Mouse (Mus musculus) CH12.LX (cell line): ENCODE data around the gene Nr2f2. TPM values are rescaled to one million over a fixed set of nuclear protein-coding genes. Genes with fewer than 3 reads are reported as not detected.

ENCODE experiments used
- DNase-seq: peaks from one replicate; pipeline ENCODE4 v3.0.0-alpha.2; 2013; ENCODE audit errors: extremely low read depth
- H3K27ac ChIP-seq: 2 replicates; pipeline ENCODE4 v1.5.1; 2012; ENCODE audit warnings: low read depth, mild to moderate bottlenecking, control low read depth, moderate library complexity; ENCODE audit not compliant: insufficient read depth
- H3K27me3 ChIP-seq: replicated peaks from 2 replicates; pipeline ENCODE3; 2012; ENCODE audit warnings: inconsistent platforms
- H3K36me3 ChIP-seq, 2 experiments: replicated peaks in 1 of 2; 2 replicates each; pipeline versions ENCODE3 to v1.6.1; 2012; ENCODE audit warnings: inconsistent platforms in 1 of 2, low read length in 1 of 2, mild to moderate bottlenecking in 1 of 2, mixed read lengths in 1 of 2, moderate library complexity in 1 of 2; ENCODE audit not compliant: control insufficient read depth in 1 of 2, insufficient read depth in 1 of 2
- H3K4me1 ChIP-seq, 2 experiments: 2 replicates each; pipeline ENCODE4 v1.6.1; 2012; ENCODE audit warnings: inconsistent platforms in 1 of 2, moderate library complexity in 1 of 2; ENCODE audit not compliant: insufficient read depth in 2 of 2, control insufficient read depth in 1 of 2
- H3K4me2 ChIP-seq: 2 replicates; pipeline ENCODE4 v1.6.1; 2012; ENCODE audit warnings: low read depth, mild to moderate bottlenecking, control low read depth; ENCODE audit not compliant: poor library complexity, insufficient read depth, severe bottlenecking
- H3K4me3 ChIP-seq, 3 experiments: fragments of 150-350 bp in 1 of 3; sonication (generic) in 1 of 3; replicated peaks in 1 of 3; 2 replicates each; pipeline versions ENCODE3 to v1.5.1; 2011 to 2012; ENCODE audit warnings: low read depth in 2 of 3, low read length in 2 of 3, mild to moderate bottlenecking in 2 of 3, moderate library complexity in 2 of 3, control low read depth in 1 of 3, improper control_type of control experiment in 1 of 3, inconsistent platforms in 1 of 3, mixed read lengths in 1 of 3; ENCODE audit not compliant: poor library complexity in 1 of 3
- H3K79me2 ChIP-seq: replicated peaks from 2 replicates; pipeline ENCODE4 v1.6.1; 2012; ENCODE audit warnings: mild to moderate bottlenecking, moderate library complexity; ENCODE audit not compliant: control insufficient read depth, poor library complexity, insufficient read depth, severe bottlenecking; ENCODE audit errors: extremely low read depth
- H3K9ac ChIP-seq: 2 replicates; pipeline ENCODE4 v1.6.1; 2012; ENCODE audit warnings: low read depth, mild to moderate bottlenecking, control low read depth, moderate library complexity; ENCODE audit not compliant: insufficient read depth
- H3K9me3 ChIP-seq: replicated peaks from 2 replicates; pipeline ENCODE3; 2012; ENCODE audit warnings: low read length, inconsistent platforms, mixed read lengths
- BHLHE40 ChIP-seq: IDR thresholded peaks from 2 replicates; pipeline ENCODE4 v1.6.1; 2011; ENCODE audit warnings: mild to moderate bottlenecking, low read depth, low read length, improper control_type of control experiment
- CHD1 ChIP-seq: IDR thresholded peaks from 2 replicates; pipeline ENCODE4 v1.6.1; 2012; ENCODE audit warnings: low read depth, low read length, improper control_type of control experiment, inconsistent platforms
- CHD2 ChIP-seq: IDR thresholded peaks from 2 replicates; pipeline ENCODE4 v1.6.1; 2011; ENCODE audit warnings: low read length, improper control_type of control experiment
- E2F4 ChIP-seq: IDR thresholded peaks from 2 replicates; pipeline ENCODE4 v1.6.1; 2011; ENCODE audit warnings: low read depth, low read length, improper control_type of control experiment; ENCODE audit not compliant: insufficient replicate concordance
- EP300 ChIP-seq: IDR thresholded peaks from 2 replicates; pipeline ENCODE4 v1.6.1; 2011; ENCODE audit warnings: low read length, improper control_type of control experiment
- ETS1 ChIP-seq: conservative IDR thresholded peaks from 2 replicates; pipeline ENCODE4 v1.6.1; 2012; ENCODE audit warnings: low read depth, mild to moderate bottlenecking, inconsistent platforms, low read length, improper control_type of control experiment, moderate library complexity
- JUN ChIP-seq: IDR thresholded peaks from 2 replicates; pipeline ENCODE4 v1.6.1; 2011; ENCODE audit warnings: low read depth, mild to moderate bottlenecking, low read length, improper control_type of control experiment, moderate library complexity; ENCODE audit not compliant: insufficient read depth
- JUND ChIP-seq: conservative IDR thresholded peaks from 2 replicates; pipeline ENCODE4 v1.6.1; 2011; ENCODE audit warnings: low read depth, low read length, improper control_type of control experiment
- KAT2A ChIP-seq: IDR thresholded peaks from 2 replicates; pipeline ENCODE4 v1.6.1; 2012; ENCODE audit warnings: low read length, improper control_type of control experiment, inconsistent platforms; ENCODE audit not compliant: insufficient replicate concordance
- MYC ChIP-seq: IDR thresholded peaks from 2 replicates; pipeline ENCODE4 v1.6.1; 2011; ENCODE audit warnings: low read depth, mild to moderate bottlenecking, improper control_type of control experiment, low read length
- NELFE ChIP-seq: IDR thresholded peaks from 2 replicates; pipeline ENCODE4 v1.6.1; 2011; ENCODE audit warnings: low read depth, low read length, improper control_type of control experiment
- NRF1 ChIP-seq: IDR thresholded peaks from 2 replicates; pipeline ENCODE4 v1.6.1; 2014; ENCODE audit warnings: low read depth, mild to moderate bottlenecking, inconsistent platforms, low read length, improper control_type of control experiment, moderate library complexity
- PAX5 ChIP-seq: IDR thresholded peaks from 2 replicates; pipeline ENCODE4 v1.6.1; 2012; ENCODE audit warnings: low read length, inconsistent platforms, mixed read lengths
- POLR2A ChIP-seq: IDR thresholded peaks from 2 replicates; pipeline ENCODE4 v1.6.1; 2011; ENCODE audit warnings: low read depth, mild to moderate bottlenecking, improper control_type of control experiment, low read length
- POLR2AphosphoS2 ChIP-seq: IDR thresholded peaks from 2 replicates; pipeline ENCODE4 v1.6.1; 2011; ENCODE audit warnings: low read depth, low read length, improper control_type of control experiment
- SIN3A ChIP-seq: IDR thresholded peaks from 2 replicates; pipeline ENCODE4 v1.6.1; 2012; ENCODE audit warnings: low read length, improper control_type of control experiment, inconsistent platforms
- TCF12 ChIP-seq: IDR thresholded peaks from 2 replicates; pipeline ENCODE4 v1.6.1; 2014; ENCODE audit warnings: low read depth, mild to moderate bottlenecking, inconsistent platforms, low read length, improper control_type of control experiment
- UBTF ChIP-seq: IDR thresholded peaks from 2 replicates; pipeline ENCODE4 v1.6.1; 2012; ENCODE audit warnings: low read depth, mild to moderate bottlenecking, inconsistent platforms, low read length, improper control_type of control experiment, moderate library complexity
- USF1 ChIP-seq: IDR thresholded peaks from 2 replicates; pipeline ENCODE4 v1.6.1; 2014; ENCODE audit warnings: low read depth, mild to moderate bottlenecking, inconsistent platforms, low read length, improper control_type of control experiment
- USF2 ChIP-seq: conservative IDR thresholded peaks from 2 replicates; pipeline ENCODE4 v1.6.1; 2011; ENCODE audit warnings: low read depth, low read length, improper control_type of control experiment
- ZC3H11A ChIP-seq: IDR thresholded peaks from 2 replicates; pipeline ENCODE4 v1.6.1; 2012; ENCODE audit warnings: low read depth, mild to moderate bottlenecking, inconsistent platforms, low read length, improper control_type of control experiment
- ZKSCAN1 ChIP-seq: IDR thresholded peaks from 2 replicates; pipeline ENCODE4 v1.6.1; 2012; ENCODE audit warnings: low read depth, inconsistent platforms, low read length, improper control_type of control experiment, borderline replicate concordance
- ZMIZ1 ChIP-seq: IDR thresholded peaks from 2 replicates; pipeline ENCODE4 v1.6.1; 2012; ENCODE audit warnings: low read depth, mild to moderate bottlenecking, inconsistent platforms, low read length, improper control_type of control experiment
- ZNF384 ChIP-seq: IDR thresholded peaks from 2 replicates; pipeline ENCODE4 v1.6.1; 2012; ENCODE audit warnings: low read depth, low read length, improper control_type of control experiment, inconsistent platforms
- dilution Hi-C: fragments of 300-500 bp; cut with MboI; formaldehyde crosslinking; loops from 2 replicates; pipeline ENCODE4 v1.14.3; 2020; ENCODE audit warnings: low sequenced_read_pairs; ENCODE audit not compliant: extremely low pct_unique_long_range_greater_than_20kb, extremely low pct_ligation_motif_present
- in situ Hi-C: fragments of 300-500 bp; cut with MboI; formaldehyde crosslinking; loops from 3 replicates; pipeline ENCODE4 v1.14.3; 2019; ENCODE audit warnings: low sequenced_read_pairs, low pct_ligation_motif_present, low pct_unique_long_range_greater_than_20kb, mixed read lengths
- polyA plus RNA-seq: library from polyadenylated mRNA; unstranded; fragments of >175 nt; gene quantifications from 2 replicates; pipeline ENCODE4 v1.2.1, GENCODE M21; 2012; ENCODE audit warnings: low read depth; ENCODE audit not compliant: insufficient read length
- total RNA-seq, 2 experiments: library from RNA; depleted of rRNA; stranded (reverse); fragments of 300-350 nt in 1 of 2; fragments of >200 nt in 1 of 2; gene quantifications; 2 replicates each; pipeline ENCODE4 v1.2.3; 2012 to 2014

Nr2f2 gene
- total and polyA plus RNA-seq, 3 experiments: not detected

GRCm38 (mm10) chr7:70381409-70382244 lies 15.1 kb upstream of the Nr2f2 start:
- Histone ChIP-seq H3K36me3 (no peaks in the 10 kb centered on the region), H3K4me1 (no peaks in the 10 kb centered on the region), H3K79me2 (no peaks in the 10 kb centered on the region), H3K9ac (no peak overlapping the region), H3K9me3 (peaks cover 51% of the 10 kb centered on the region), H3K4me2 (no peak overlapping the region), H3K27me3 (no peaks in the 10 kb centered on the region), H3K4me3 (no peak overlapping the region), H3K27ac (no peak overlapping the region)
- in situ Hi-C loops: no loop called here
- DNase-seq: no peak
- dilution Hi-C loops: no loop called here
- no peak for TF ChIP-seq JUND
- TF ChIP-seq POLR2AphosphoS2: no peak
- no peak for TF ChIP-seq USF1
- no peak for TF ChIP-seq SIN3A

DNA sequence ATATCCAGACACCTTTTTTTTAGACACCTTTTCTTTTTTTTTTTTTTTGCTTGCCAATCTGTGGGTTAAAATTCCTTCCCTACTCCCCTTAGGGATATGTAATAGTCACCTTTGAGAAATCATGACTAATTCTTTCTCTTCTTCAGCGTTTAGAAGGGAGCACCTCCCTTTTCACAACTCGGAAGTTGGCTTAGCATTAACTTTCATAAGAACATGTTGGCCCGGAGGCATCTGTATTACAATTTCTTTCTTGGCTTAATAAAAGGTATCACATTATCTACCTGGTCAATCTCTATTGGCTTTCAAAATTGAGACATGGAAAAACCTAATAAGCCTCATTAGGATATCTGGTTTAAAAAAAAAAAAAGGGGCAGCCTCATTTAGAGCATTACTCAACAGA lies 14.4 kb upstream of the Nr2f2 start:
- Histone ChIP-seq H3K9me3 (peaks cover 52% of the 10 kb centered on the region), H3K9ac (no peak overlapping the region)

DNA sequence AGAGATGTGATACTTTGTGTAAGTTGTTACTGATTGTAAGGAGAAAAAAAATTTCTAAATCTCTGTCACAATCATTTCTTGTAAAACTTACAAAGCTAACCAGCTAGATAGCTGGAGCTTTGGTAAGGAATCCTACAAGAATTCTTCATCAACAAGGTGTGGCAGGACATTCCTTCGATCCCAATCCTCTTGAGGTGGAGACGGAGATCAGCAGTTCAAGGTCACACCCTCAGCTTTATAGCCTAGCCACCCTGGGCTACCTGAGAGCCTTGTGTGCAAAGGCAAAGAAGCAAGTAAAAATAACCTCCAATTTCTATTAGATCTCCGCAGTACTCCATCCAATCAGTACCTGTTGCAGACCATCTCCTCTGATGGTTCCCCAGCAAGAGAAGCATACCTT lies 13.7 kb upstream of the Nr2f2 start:
- dilution Hi-C loops: no loop called here
- Histone ChIP-seq H3K4me3 (no peak overlapping the region), H3K79me2 (no peaks in the 10 kb centered on the region), H3K36me3 (no peaks in the 10 kb centered on the region), H3K27me3 (no peaks in the 10 kb centered on the region), H3K9me3 (peaks cover 48% of the 10 kb centered on the region), H3K4me2 (no peak overlapping the region), H3K9ac (no peak overlapping the region), H3K4me1 (no peaks in the 10 kb centered on the region), H3K27ac (no peak overlapping the region)
- in situ Hi-C loops: no loop called here
- no peak for DNase-seq
- no peak for TF ChIP-seq MYC
- no peak for TF ChIP-seq CHD1
- TF ChIP-seq CHD2: no peak
- TF ChIP-seq TCF12: no peak
- no peak for TF ChIP-seq ZNF384
- no peak for TF ChIP-seq PAX5
- TF ChIP-seq SIN3A: no peak

More for the DNA sequence above, 14.4 kb upstream of the Nr2f2 start:
- no peak for TF ChIP-seq NELFE
- TF ChIP-seq PAX5: no peak
- TF ChIP-seq UBTF: no peak
- no peak for TF ChIP-seq NRF1
- no peak for TF ChIP-seq POLR2A
- no peak for TF ChIP-seq BHLHE40
- no peak for TF ChIP-seq KAT2A
- TF ChIP-seq USF2: no peak
- no peak for TF ChIP-seq CHD2
- no peak for TF ChIP-seq CHD1
- no peak for TF ChIP-seq ZC3H11A
- TF ChIP-seq POLR2AphosphoS2: no peak
- no peak for TF ChIP-seq ZMIZ1
- TF ChIP-seq ZNF384: no peak
- TF ChIP-seq JUN: no peak
- TF ChIP-seq EP300: no peak
- TF ChIP-seq ETS1: no peak
- TF ChIP-seq E2F4: no peak
- no peak for TF ChIP-seq TCF12
- TF ChIP-seq ZKSCAN1: no peak
- H3K36me3 ChIP-seq: no peaks in the 10 kb centered on the region
- dilution Hi-C loops: no loop called here
- in situ Hi-C loops: no loop called here
- no peaks in the 10 kb centered on the region for H3K27me3 ChIP-seq
- H3K4me3 ChIP-seq: no peak overlapping the region
- no peaks in the 10 kb centered on the region for H3K4me1 ChIP-seq
- DNase-seq: no peak
- H3K4me2 ChIP-seq: no peak overlapping the region
- H3K79me2 ChIP-seq: no peaks in the 10 kb centered on the region
- no peak overlapping the region for H3K27ac ChIP-seq
